Mouse (Mus musculus) adrenal gland, postnatal 10 days (tissue): ENCODE measurements around the gene Map7d3. TPM values are rescaled to one million over a fixed set of nuclear protein-coding genes. Genes with fewer than 3 reads are reported as not detected.

Experiments used
- DNase-seq: peaks from one replicate; pipeline ENCODE4 v3.0.0; 2021; ENCODE audit warnings: mixed read lengths
- long read RNA-seq, 2 experiments: library from polyadenylated mRNA; stranded (forward); transcript quantifications; one replicate each; pipeline ENCODE4 v2.0.0; 2021
- total RNA-seq, 2 experiments: library from RNA; stranded (reverse); gene quantifications; 2 replicates each; pipeline ENCODE4 v1.2.3; 2021

The Map7d3 gene
- 1 to 10 TPM; 3.6 TPM for total RNA-seq
- long read RNA-seq, experiment 1 = 0 reads
- long read RNA-seq, experiment 2, partial matches to known transcripts = 0 of 2 reads
- long read RNA-seq, experiment 2, other reads (novel, unspliced or antisense) = 1 of 2 reads

DNA sequence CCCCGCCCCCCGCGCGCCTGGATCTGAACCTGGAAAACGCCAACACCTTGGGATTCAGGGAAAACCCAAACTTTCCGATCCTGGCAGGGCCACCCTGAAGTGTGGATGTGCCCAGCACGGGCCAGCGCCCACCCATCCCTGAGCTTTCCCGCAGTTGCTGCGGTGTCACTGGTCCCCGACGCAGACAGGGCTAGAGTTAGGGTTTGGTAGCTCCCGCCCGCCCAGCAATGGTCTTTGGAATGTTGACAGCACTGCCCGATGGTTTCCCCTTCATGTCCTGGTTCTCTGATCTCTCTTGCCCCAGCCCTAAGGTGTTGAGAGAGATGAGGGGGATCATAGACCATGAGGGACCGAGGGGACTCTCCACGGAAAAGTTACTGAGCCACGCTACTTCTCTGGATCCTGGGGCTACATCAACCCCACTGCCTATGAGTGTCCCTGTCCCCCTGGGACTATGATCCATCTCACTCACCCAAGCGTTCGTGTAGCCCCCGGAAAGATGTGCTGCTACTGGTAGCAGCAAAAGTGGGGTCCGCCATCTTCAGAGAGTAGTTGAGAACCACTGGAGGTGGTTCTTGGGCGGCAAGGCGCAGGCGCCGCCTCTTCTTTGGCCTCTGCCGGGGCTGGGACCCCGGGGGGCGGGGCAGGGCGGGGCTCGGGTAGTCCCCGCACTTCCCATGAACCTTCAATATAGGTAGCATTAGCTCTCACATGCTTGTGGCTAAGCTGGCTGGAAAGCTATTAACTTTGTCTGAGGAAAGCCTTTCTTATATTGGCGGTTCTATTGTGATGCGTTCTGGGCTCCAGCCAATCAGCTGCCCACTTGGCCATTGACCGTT is at the start of gene Map7d3:
Gene Map7d3 (minus strand): TSS at position 562 of the 839 bp plus-strand sequence.
- peak; percentile 42 for DNase-seq

DNA sequence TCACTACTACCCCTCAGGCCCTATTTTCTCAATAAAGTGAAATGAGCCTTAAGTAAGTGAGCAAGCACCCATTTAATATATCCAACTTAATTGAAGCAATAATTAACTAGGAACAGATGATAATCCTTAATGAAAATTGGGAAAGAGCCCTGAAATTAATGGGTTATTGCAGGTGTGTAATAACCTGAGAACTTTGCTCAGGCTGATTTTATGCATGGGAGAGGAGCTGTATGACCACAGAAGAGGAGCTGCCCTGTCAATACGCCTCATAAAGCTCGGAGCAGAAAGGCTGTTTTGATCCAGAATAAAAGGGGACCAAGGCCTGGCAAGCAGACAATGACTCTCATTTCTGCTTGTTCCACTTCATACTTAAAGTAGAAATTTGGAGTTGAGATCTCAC is 47.7 kb upstream of the Map7d3 start, which contains the start of gene Adgrg4:
Gene Adgrg4 (plus strand): TSS at position 301 of the 400 bp plus-strand sequence.
- no peak for DNase-seq

DNA sequence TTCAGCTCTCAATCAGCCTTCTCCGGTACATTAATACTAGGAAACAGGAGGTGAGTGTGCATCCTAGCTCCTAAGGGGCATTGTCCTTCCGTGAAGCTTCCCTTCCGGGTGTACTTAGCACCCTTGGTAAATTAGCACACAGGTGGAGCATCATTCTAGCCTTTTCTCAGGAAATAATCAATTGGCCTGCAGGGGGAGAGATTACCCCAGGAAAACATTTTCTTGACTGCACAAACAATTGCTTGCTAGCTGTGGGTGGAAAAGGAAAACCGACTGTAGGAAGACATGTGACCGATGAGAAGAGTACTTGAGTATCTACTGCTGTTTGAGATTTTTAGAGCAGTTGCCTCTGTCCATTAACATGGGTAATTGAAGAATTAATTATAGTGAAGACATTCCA is 19.1 kb upstream of the Map7d3 start:
- DNase-seq = no peak

DNA sequence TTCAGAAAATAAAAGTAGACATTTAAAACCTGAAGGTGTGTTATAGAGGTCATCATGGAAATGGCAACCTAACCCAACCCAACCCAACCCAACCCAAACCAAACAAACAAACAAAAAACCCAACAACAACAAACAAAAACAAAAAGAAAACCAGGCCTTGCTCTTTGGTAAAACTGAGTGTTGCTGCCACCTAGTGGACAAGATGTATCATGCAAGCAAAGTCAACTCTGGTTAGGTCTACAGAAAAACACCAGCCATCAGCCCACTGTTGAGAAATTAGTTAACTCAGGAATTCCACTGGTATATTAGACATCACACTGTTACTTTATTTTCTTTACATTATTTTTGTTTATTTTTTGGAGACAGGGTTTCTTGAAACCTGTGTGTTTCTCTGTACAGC is 17.2 kb upstream of the Map7d3 start:
- peak; percentile 28 for DNase-seq

DNA sequence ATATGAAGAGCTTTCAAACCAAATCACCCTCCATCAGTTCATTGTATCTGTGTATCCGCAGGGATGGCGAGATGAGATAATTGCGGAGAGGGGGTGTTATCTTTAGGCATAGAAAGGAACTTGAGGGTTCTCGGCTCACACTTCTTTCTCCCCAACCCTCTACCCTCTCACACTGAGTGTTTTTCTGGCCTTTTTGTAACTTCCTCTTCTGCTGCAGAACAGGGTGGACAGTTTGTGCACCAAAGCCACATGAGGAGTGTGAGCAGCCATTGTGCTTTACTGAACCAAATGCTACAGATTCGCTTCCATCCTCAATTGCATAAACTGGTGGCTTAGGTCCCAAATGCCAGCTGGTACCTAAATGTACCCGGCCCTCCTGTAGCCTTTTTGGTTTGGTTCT is 13.7 kb upstream of the Map7d3 start:
- no peak for DNase-seq

DNA sequence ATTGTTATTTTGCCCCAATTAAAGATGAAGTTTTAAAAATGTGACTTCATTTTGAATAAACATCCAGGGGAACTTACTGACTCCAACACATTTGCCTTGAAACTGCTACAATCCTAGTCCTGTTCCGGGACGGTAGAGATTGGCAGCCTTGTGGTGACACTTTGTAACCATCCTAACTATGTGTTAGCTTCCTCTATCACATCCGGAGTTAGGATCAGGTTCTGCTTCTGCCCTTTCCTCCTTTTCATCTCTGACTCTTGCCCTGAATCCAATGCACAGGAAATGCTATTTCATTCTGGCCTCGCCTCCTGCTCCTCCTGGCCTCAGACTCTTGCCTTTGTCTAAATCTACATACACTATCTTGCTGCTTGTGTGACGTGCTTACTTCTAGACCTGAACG is 5.4 kb upstream of the Map7d3 start:
- no peak for DNase-seq

DNA sequence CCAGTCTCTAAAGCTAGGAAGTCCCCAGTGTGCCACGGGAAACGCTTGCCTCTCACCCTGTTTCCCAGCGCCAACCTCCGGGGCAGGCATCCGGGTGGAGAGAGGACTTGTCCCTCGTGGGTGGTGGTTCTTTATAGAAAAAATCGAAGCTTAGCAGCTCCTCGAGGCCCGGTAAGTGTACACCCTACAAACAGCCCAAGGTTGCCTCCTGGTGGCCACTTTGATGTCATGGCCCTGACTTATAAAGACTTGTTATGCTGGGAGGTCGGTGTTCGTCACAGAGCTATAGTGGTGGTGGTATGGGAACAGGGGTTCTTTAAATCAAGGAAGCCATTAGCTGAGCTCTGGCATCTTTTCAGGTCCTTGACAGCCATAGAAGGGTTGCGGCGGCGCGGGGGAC is 30.9 kb downstream of the Map7d3 start:
- DNase-seq = peak; percentile 72

DNA sequence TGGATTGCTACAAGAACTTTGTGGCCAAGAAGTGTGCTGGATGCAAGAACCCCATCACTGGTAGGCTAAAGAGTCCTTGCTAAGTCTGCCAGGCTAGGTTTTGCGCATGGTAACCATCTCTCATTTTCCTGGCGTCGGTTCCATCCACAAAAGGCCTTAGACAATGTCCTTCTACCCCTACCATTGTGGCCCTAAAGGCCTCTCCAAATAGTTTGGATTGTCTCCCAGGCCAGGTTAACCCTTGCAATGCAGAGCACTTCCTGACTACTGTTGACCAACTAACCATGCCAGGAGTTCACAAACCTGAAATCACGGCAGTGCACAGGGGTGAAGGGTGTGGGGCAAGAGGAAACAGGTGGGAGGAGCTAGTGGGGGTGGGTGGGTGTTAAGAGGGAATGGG is 31.5 kb downstream of the Map7d3 start:
- DNase-seq = peak; percentile 10

DNA sequence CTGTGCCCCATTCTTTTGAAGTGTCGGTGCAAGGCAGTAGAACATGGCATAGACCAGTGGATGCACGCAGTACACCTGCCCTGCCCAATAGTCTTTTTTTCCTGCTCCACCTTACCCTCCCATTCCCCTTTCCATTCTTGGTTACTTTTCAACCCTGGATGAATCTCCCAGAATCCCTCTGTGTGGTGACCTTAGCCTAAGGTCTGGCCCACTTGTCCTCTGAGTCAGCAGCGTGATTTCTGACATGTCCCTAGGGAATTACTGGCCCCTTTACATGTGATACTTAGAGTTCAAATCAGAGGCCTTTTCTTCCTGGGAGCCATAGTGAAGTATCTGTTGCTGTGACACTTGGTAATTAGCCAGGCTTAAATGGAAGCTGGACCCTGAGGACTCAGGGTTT is 34.6 kb downstream of the Map7d3 start:
- no peak for DNase-seq

DNA sequence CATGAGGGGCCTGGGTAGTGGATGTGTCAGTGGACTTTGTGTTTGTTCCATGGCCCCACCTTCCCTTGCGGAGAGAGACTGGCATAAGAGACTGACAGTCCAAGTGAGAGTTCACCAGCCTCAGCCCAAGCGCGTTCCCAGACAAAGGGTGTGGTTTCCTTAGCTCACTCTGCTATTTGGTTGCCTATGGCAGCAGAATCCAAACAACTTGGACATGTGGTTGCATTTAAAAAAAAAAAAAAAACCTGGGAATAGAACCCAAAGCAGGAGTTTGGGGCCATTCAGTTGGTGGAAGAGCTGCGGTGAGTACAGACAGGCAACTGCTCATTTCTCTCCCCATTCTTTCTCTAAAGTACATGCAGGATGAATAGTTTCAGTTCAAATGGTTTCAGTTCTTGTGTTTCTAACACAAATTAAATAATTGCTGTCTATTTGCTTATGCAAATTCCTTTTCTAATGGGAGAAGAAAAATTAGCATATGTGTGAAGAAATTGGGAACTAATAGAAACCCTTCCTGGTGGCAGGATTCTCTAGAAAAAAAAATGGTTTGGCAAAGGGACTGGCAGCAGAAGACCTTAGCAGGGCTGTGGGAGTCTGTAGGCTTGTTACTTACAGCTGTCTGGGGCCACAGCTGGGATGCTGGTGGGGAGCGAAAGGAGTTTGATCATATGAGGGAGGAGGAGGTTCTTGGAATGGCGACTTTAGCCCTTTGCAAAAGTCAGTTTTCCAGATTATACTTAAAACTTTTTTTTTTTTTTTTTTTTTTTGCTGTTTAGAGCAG is 35.7 kb downstream of the Map7d3 start:
- no peak for DNase-seq

DNA sequence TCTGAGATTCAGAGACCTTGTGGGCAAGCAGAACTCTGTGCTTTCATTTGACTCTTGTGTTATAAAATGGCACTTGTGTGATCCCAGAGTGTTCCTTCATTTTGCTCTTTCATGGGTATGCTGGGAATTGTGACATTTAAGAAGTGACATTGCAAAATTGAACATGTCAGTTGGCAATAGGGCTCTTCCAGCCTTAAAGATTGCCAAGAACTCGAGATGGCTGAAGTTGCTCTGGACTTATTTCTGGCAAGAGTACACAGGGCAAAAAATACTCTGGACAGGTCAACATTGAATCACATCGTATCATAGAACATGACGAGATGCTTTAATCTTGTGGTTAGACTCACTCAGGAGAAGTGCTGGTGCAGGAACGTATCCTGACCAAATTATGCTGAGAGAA is 48.8 kb downstream of the Map7d3 start:
- no peak for DNase-seq

DNA sequence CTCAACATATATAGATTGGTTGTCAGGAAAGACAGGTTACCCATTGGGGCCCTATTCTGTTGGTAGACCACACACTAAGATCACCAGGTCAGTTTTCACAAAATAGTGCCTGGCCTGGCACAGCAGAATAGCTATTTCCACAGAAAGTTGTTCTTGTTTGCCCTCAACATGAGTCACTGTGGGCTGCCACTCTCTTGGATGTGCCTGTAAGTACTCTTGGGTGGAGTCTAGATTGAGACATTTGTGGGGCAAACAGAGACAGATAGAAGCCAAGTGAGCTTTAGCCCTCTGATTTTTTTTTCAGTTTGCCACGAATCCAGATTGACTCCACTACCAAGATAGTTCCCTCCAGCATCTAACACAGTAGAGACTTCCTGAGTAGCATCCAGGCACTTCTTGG is 50.4 kb downstream of the Map7d3 start:
- DNase-seq = no peak

DNA sequence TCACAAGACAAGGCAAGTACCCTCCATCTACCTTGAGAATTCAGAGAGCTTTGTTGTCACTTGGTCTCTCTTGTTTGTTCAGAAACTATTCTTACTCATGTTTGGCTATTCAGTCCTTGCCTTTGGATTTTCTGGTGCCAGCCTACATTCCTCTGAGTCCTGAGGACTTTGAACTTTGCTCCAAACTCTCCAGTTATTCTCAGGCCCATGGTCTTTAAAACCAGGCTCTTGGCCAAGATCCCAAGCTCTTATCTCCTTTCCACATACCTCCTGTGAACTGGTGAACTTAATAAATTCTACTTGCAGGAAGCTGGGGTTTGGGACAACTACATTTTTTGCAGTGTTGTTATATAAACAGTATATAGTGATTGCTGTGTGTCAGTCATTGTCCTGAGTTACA is 52.3 kb downstream of the Map7d3 start:
- no peak for DNase-seq

DNA sequence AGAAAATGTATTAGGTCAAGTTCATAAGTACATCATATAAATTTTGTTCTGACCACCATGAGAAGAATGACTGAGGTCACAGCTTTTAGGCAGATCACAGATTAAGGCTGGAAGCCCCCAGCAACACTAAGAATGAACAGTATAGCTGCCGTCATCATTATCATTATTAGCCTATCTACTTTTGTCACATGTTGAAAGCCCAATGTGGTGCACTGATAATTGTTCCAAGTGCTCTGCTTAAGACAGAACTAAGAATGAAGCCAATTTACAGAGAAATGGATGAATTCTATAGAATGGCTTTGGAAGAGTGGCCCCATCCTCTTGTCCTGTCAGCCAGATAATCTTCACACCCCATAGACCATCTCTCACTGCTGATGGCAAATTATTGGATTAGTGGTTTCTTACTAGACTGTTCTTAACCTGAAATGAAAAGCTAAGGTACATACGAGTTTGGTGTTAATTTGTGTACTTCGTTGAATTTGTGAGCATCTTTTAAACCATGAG is 61.8 kb downstream of the Map7d3 start:
- DNase-seq = no peak

DNA sequence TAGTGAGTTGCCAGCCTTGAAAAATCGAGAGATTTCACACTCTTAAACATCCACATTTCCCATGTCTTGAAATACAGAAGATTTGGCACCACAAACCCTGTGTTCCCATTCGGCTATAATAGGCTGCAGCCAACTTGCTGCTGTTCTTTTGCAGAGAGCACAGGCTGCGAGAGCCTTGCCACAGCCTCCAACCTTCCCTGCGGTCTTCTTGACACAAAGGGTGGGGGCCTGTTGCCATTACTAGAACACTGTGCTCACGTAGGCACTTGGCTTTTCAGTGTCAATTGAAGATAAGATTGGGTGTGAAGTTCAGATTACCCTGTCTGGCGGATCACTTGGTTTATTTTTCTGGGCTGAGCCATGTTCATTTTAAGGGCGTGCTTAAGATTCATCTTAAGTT is 65.8 kb downstream of the Map7d3 start:
- DNase-seq = no peak

DNA sequence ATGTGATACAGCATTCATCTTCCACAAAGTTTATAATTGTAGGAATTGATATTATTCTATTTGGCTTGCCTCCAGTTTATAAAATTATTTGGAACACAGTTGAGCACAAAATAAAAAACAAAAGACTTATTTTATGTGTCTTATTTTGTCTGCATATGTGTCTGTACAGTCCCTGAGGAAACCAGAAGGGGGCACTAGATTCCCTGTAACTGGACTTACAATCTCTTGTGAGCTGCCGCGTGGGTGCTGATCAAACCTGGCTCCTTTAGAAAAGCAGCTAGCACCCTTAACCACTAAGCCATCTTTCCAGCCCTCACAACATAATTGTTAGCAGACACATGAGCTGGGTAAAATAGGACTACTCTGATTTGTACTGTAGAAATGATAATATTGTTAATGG is 66.5 kb downstream of the Map7d3 start:
- DNase-seq = peak; percentile 59

DNA sequence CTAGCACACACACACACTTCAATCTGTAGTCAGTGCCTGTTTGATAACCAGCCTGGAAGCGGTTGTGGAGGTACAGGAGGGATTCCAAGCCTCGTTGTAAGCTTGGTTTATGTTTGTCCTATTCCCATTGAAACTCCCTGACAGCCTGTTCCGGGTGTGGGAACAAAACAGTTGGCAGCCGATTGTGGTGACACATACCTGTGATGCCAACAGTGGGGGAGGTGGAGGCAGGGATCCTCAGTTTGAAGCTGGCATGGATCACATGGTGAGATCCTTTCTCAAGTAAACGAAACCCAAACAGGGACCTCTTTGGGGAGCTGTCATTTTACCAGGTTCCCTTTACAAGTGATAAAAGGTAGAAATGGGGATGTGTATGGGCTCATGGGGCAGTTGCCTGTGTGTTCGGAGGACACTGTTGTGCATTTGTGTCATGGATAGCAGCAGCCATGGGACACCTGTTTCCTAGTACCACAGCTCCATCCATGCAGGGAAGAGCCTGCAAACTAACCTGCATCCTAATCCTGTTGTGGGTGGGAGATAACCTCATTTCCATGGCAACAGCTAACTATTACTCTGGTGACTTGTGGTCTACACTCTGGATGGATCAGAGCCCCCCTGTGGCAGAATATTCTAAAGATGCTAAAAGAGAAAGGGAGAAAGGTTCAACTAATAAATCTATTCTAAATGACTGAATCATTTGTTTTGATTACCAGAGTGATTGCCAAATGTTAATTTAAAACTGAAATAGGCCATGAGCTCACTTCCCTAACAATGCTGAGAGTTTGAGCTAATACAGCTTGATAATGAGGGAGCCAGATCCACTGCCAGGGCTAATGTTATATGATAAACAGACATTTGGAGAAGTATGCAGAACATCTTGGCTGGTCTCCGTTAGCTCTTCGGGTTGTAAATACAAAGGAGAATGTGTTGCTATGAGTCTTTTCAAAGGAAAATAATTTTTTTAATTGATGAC is 68.5 kb downstream of the Map7d3 start:
- DNase-seq = no peak

DNA sequence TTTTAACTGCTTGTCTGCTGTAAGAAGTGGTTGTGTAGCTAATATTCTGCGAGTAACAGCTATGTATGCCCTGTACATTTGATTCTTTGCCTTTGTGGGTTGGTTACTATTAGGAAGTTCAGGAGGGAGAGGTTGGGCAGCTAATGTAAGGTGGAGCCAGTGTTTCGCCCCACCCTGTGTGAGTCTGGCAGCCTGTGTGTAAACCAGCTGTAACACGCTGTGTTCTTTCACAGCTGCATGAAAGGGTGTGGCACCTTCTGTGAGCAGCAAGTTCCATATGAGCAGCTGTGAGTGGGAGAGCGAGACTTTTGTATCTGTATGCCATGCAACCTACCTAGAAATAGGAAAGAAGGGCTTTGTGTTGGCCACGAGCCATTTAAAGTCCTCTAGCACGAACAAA is 70.0 kb downstream of the Map7d3 start:
- DNase-seq = no peak

DNA sequence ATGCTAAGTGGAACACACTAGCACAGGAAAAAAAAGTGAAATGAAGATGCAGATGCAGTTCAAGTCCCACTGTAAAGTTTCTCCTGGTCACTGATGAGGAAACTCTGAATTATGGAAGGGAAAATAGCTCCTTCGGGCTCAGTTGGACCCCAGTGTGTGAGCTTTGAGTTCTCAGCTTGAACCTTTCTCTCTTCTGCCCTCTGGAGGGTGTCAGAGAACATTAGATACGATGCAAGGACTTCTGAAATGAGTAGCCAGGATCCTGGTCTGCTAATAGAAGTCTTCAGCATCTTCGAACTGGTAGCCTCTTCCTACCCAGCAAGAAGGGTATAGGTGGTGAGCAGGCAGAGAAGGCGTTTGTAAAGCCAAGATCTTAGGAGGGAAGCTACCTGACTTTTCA is 70.6 kb downstream of the Map7d3 start:
- DNase-seq = no peak
